Mouse (Mus musculus) megakaryocyte-erythroid progenitor cell, adult 5-6 weeks (primary cell): Measurements from ENCODE around the gene Cdc45. TPM values are rescaled to one million over a fixed set of nuclear protein-coding genes. Genes with fewer than 3 reads are reported as not detected.
A peak's percentile ranks its signal among the peaks of the same experiment; 100 is the strongest.

Experiments
- ATAC-seq: replicated peaks from 2 replicates; pipeline ENCODE4 v1.8.0; 2016; ENCODE audit warnings: mild to moderate bottlenecking, inconsistent platforms; ENCODE audit not compliant: severe bottlenecking, poor library complexity, low FRiP score, low TSS enrichment
- total RNA-seq, 2 experiments: library from RNA; stranded (forward) in 1 of 2; stranded (reverse) in 1 of 2; fragments of 200-1000, 215-1000 nt in 1 of 2; fragments of >200 nt in 1 of 2; fragmentation: Nextera tagmentation in 1 of 2; gene quantifications; 2 replicates each; pipeline ENCODE4 v1.2.3; 2014 to 2017

Cdc45 gene
- total RNA-seq, 2 experiments from 2014 or later = 63.3 to 69.0 TPM

- no peak for ATAC-seq
Measured at GRCm38 (mm10) chr16:18746268-18747122, 65.3 kb downstream of the Cdc45 start.

GRCm38 (mm10) chr16:18738303-18738702 is 73.5 kb downstream of the Cdc45 start:
- ATAC-seq = no peak

- 0 out of 2 replicates have a peak, but pooled peaks have one; percentile 37 for ATAC-seq
Measured at GRCm38 (mm10) chr16:18733100-18733956, 78.5 kb downstream of the Cdc45 start.

GRCm38 (mm10) chr16:18730640-18731039 is 81.1 kb downstream of the Cdc45 start:
- no peak for ATAC-seq

Other genes with a start within 250 kb of the Cdc45 start
- not detected in 2 replicates for gene Tbx1, start 221.3 kb downstream of the Cdc45 start, total RNA-seq (2014; fragmentation: Nextera tagmentation)
- not detected in 2 replicates for gene Tbx1, start 221.3 kb downstream of the Cdc45 start, total RNA-seq (2017)
- 0.72 and 0.87 TPM in 2 replicates for gene Gp1bb, start 189.6 kb downstream of the Cdc45 start, total RNA-seq (2014; fragmentation: Nextera tagmentation)
- gene Gp1bb, start 189.6 kb downstream of the Cdc45 start, total RNA-seq (2017) = 1.6 and 3.4 TPM in 2 replicates
- not detected in 2 replicates for gene Gm49601, start 185.6 kb downstream of the Cdc45 start, total RNA-seq (2014; fragmentation: Nextera tagmentation)
- gene Gm49601, start 185.6 kb downstream of the Cdc45 start, total RNA-seq (2017) = 0.80 TPM in 1 of 2 replicates, not detected in the other
- 0.64 TPM in 1 of 2 replicates, not detected in the other for gene Sept5, start 182.0 kb downstream of the Cdc45 start, total RNA-seq (2014; fragmentation: Nextera tagmentation)
- gene Sept5, start 182.0 kb downstream of the Cdc45 start, total RNA-seq (2017) = 0.09 TPM in 1 of 2 replicates, not detected in the other
- gene Cldn5, start 35.1 kb downstream of the Cdc45 start, total RNA-seq (2014; fragmentation: Nextera tagmentation) = not detected in 2 replicates
- gene Cldn5, start 35.1 kb downstream of the Cdc45 start, total RNA-seq (2017) = not detected in 2 replicates
- 80.2 and 81.2 TPM in 2 replicates for gene Ufd1, start 208 bp downstream of the Cdc45 start, total RNA-seq (2014; fragmentation: Nextera tagmentation)
- 73.7 and 112 TPM in 2 replicates for gene Ufd1, start 208 bp downstream of the Cdc45 start, total RNA-seq (2017)
- gene 2510002D24Rik, start 24.6 kb upstream of the Cdc45 start, total RNA-seq (2014; fragmentation: Nextera tagmentation) = 42.7 and 71.2 TPM in 2 replicates
- gene 2510002D24Rik, start 24.6 kb upstream of the Cdc45 start, total RNA-seq (2017) = 52.5 TPM in 2 replicates
- not detected in 2 replicates for gene Gm28539, start 24.6 kb upstream of the Cdc45 start, total RNA-seq (2014; fragmentation: Nextera tagmentation)
- not detected in 2 replicates for gene Gm28539, start 24.6 kb upstream of the Cdc45 start, total RNA-seq (2017)
- gene Mrpl40, start 64.9 kb upstream of the Cdc45 start, total RNA-seq (2014; fragmentation: Nextera tagmentation) = 86.0 and 101 TPM in 2 replicates
- gene Mrpl40, start 64.9 kb upstream of the Cdc45 start, total RNA-seq (2017) = 110 and 137 TPM in 2 replicates
- gene Hira, start 65.0 kb upstream of the Cdc45 start, total RNA-seq (2014; fragmentation: Nextera tagmentation) = 47.6 and 77.4 TPM in 2 replicates
- 47.7 and 71.4 TPM in 2 replicates for gene Hira, start 65.0 kb upstream of the Cdc45 start, total RNA-seq (2017)